Mouse (Mus musculus) limb, embryonic 14.5 days (tissue): Measurements from ENCODE around the gene Rps6kb2. TPM values are rescaled to one million over a fixed set of nuclear protein-coding genes. Genes with fewer than 3 reads are reported as not detected.
A peak's percentile ranks its signal among the peaks of the same experiment; 100 is the strongest.

Source experiments
- ATAC-seq: fragments of 200-750 bp; cut with Nextera tagmentation; 2 replicates; pipeline ENCODE4 v1.8.0; 2017; ENCODE audit warnings: low read depth, moderate number of reproducible peaks, moderate TSS enrichment; ENCODE audit not compliant: low FRiP score
- DNase-seq: peaks from one replicate; pipeline ENCODE4 v3.0.0-alpha.2; 2015; ENCODE audit warnings: low spot score
- H3K27ac ChIP-seq: fragments of 300-500 bp; sonication (generic); replicated peaks from 2 replicates; pipeline ENCODE4 v1.5.1; 2014; ENCODE audit warnings: low read depth, mild to moderate bottlenecking, low read length, moderate library complexity, mixed read lengths
- H3K27me3 ChIP-seq: fragments of 300-500 bp; sonication (generic); 2 replicates; pipeline ENCODE4 v1.6.1; 2014; ENCODE audit warnings: low read length, mixed read lengths; ENCODE audit not compliant: control insufficient read depth, insufficient read depth
- H3K36me3 ChIP-seq: fragments of 300-500 bp; sonication (generic); 2 replicates; pipeline ENCODE4 v1.6.1; 2014; ENCODE audit warnings: mild to moderate bottlenecking, low read length, moderate library complexity, mixed read lengths; ENCODE audit not compliant: control insufficient read depth, insufficient read depth
- H3K4me1 ChIP-seq: fragments of 300-500 bp; sonication (generic); 2 replicates; pipeline ENCODE4 v1.6.1; 2014; ENCODE audit warnings: antibody characterized with exemption, low read length, mixed read lengths; ENCODE audit not compliant: control insufficient read depth, insufficient read depth
- H3K4me2 ChIP-seq: fragments of 300-500 bp; sonication (generic); replicated peaks from 2 replicates; pipeline ENCODE4 v1.6.1; 2014; ENCODE audit warnings: low read depth, mild to moderate bottlenecking, low read length, moderate library complexity; ENCODE audit not compliant: severe bottlenecking
- H3K4me3 ChIP-seq: fragments of 300-500 bp; sonication (generic); replicated peaks from 2 replicates; pipeline ENCODE4 v1.5.1; 2014; ENCODE audit warnings: low read length
- H3K9ac ChIP-seq: fragments of 300-500 bp; sonication (generic); 2 replicates; pipeline ENCODE4 v1.6.1; 2014; ENCODE audit warnings: mild to moderate bottlenecking, low read depth, low read length, moderate library complexity; ENCODE audit not compliant: severe bottlenecking
- H3K9me3 ChIP-seq: fragments of 300-500 bp; sonication (generic); 2 replicates; pipeline ENCODE4 v1.6.1; 2016; ENCODE audit warnings: low read length; ENCODE audit not compliant: control insufficient read depth
- POLR2A ChIP-seq: fragments of 200-500 bp; IDR thresholded peaks from 2 replicates; pipeline ENCODE4 v1.8.0; 2012; ENCODE audit warnings: inconsistent platforms, mild to moderate bottlenecking, moderate library complexity, borderline replicate concordance; ENCODE audit not compliant: insufficient read depth, insufficient read length; ENCODE audit errors: extremely low read depth
- WGBS: fragments of 180-500 bp; shearing (Covaris S2); extraction: QIAGEN DNeasy Blood & Tissue Kit; methylation state at CpG from one replicate; pipeline ENCODE4 v1.1.7; 2014; 5-methylcytosine and 5-hydroxymethylcytosine counted together
- polyA plus RNA-seq, 2 experiments: library from polyadenylated mRNA; depleted of rRNA in 1 of 2; stranded (reverse) in 1 of 2; unstranded in 1 of 2; fragments of >200 nt; fragmentation: Nextera tagmentation in 1 of 2; extraction: Ambion mirVana in 1 of 2; gene quantifications; 2 replicates each; pipeline versions ENCODE4 v1.2.1 to v1.2.3; 2012 to 2014

Rps6kb2 gene
- polyA plus RNA-seq, 2 experiments, result 43.0 to 76.4 TPM

GRCm38 (mm10) chr19:4172925-4173324 is 9.8 kb upstream of the Rps6kb2 start:
- Histone ChIP-seq H3K9ac (no peak overlapping the region), H3K4me3 (no peak overlapping the region)
- ATAC-seq, result no peak

GRCm38 (mm10) chr19:4171393-4172290 is 8.5 kb upstream of the Rps6kb2 start:
- 0 out of 2 replicates have a peak overlapping the region, but pooled peaks have one; percentile 21 for H3K9ac ChIP-seq
- H3K36me3 ChIP-seq, result no peaks in the 10 kb centered on the region
- no peak for TF ChIP-seq POLR2A
- peaks cover 16% of the 10 kb centered on the region for H3K4me1 ChIP-seq
- H3K4me2 ChIP-seq, result no peak overlapping the region
- no peaks in the 10 kb centered on the region for H3K27me3 ChIP-seq
- no peak overlapping the region for H3K4me3 ChIP-seq
- ATAC-seq (no peak), DNase-seq (no peak)
- no peak overlapping the region for H3K27ac ChIP-seq
- H3K9me3 ChIP-seq, result no peaks in the 10 kb centered on the region
- 64% methylated on average over 11 of the region's 13 CpGs for WGBS

More at GRCm38 (mm10) chr19:4172925-4173324, 9.8 kb upstream of the Rps6kb2 start:
- Histone ChIP-seq H3K27me3 (no peaks in the 10 kb centered on the region), H3K9me3 (no peaks in the 10 kb centered on the region), H3K4me2 (no peak overlapping the region), H3K27ac (no peak overlapping the region), H3K4me1 (peaks cover 16% of the 10 kb centered on the region), H3K36me3 (no peaks in the 10 kb centered on the region)
- no peak for DNase-seq
- 58% methylated on average over 11 of the region's 11 CpGs for WGBS
- no peak for TF ChIP-seq POLR2A

GRCm38 (mm10) chr19:4170723-4171392 is 7.7 kb upstream of the Rps6kb2 start:
- Histone ChIP-seq H3K4me3 (no peak overlapping the region), H3K4me1 (peaks cover 16% of the 10 kb centered on the region), H3K9ac (no peak overlapping the region), H3K36me3 (no peaks in the 10 kb centered on the region), H3K27me3 (no peaks in the 10 kb centered on the region), H3K4me2 (no peak overlapping the region), H3K9me3 (no peaks in the 10 kb centered on the region), H3K27ac (no peak overlapping the region)
- ATAC-seq, result no peak
- TF ChIP-seq POLR2A, result no peak
- 84% methylated on average over 10 of the region's 10 CpGs for WGBS
- no peak for DNase-seq

GRCm38 (mm10) chr19:4169810-4170209 is 6.7 kb upstream of the Rps6kb2 start:
- peak overlapping the region; percentile 94 for H3K4me2 ChIP-seq
- peaks cover 13% of the 10 kb centered on the region for H3K4me1 ChIP-seq
- no peak for TF ChIP-seq POLR2A
- no peaks in the 10 kb centered on the region for H3K36me3 ChIP-seq
- no peaks in the 10 kb centered on the region for H3K27me3 ChIP-seq
- peak; percentile 42 for ATAC-seq
- no peaks in the 10 kb centered on the region for H3K9me3 ChIP-seq
- WGBS, result 12% methylated on average over 24 of the region's 27 CpGs
- H3K4me3 ChIP-seq, result peak overlapping the region; percentile 50
- H3K27ac ChIP-seq, result peak overlapping the region; percentile 85
- H3K9ac ChIP-seq, result peak overlapping the region; percentile 86
- DNase-seq, result no peak

GRCm38 (mm10) chr19:4169378-4169784 is 6.2 kb upstream of the Rps6kb2 start:
- Histone ChIP-seq H3K4me2 (peak overlapping the region; percentile 94), H3K36me3 (no peaks in the 10 kb centered on the region), H3K4me3 (peak overlapping the region; percentile 50), H3K27ac (peak overlapping the region; percentile 85), H3K4me1 (peaks cover 13% of the 10 kb centered on the region), H3K9me3 (no peaks in the 10 kb centered on the region), H3K27me3 (no peaks in the 10 kb centered on the region), H3K9ac (peak overlapping the region; percentile 86)
- ATAC-seq (peak; percentile 95), DNase-seq (peak; percentile 100)
- peak; percentile 94 for TF ChIP-seq POLR2A
- 3% methylated on average over 43 of the region's 43 CpGs for WGBS
